Mouse (Mus musculus): ENCODE measurements around the gene Hdhd3. TPM values are rescaled to one million over a fixed set of nuclear protein-coding genes. Genes with fewer than 3 reads are reported as not detected.

Gene Hdhd3
- polyA plus RNA-seq, 2 experiments = 3.6 to 6.4 TPM

DNA sequence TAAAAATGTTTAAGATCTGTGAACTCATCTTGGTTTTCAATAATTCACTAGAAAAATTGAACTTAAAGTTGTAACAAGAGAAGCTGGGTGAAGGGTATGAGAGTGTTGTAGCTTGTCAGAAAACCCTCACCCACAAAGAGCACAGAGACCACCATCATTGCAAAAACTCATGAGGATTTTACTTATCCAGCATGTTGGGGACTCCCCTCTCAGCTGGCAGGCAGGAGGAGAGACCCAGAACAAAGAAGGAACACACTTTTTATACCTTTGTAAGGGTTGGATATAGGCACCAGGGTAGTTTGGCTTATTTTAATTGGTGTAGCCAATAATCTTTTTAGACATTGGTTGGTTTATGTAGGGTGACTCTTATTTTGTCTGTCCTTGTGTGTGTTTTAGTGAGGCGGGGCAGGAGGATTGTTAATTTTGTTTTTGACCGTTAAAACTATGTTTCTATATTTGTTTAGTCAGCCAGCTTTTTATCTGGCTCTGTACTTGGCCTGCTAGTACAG, 17.7 kb upstream of the Hdhd3 start:
- H3K27me3 ChIP-seq (ENCODE audit: control insufficient read depth, insufficient read depth, low read length) = no peaks in the 10 kb centered on the region
- DNase-seq (ENCODE audit: low read depth in 3 of 3, low spot score in 3 of 3) (no peak), ATAC-seq (ENCODE audit: insufficient read depth) (no peak)
- 57% methylated on average over 2 of the region's 2 CpGs for WGBS (ENCODE audit: insufficient replicate concordance)
- no peak for TF ChIP-seq EP300 (IDR thresholded peaks at IDR 0.05; ENCODE audit: low read depth)
- no peak for TF ChIP-seq CTCF (IDR thresholded peaks at IDR 0.05; ENCODE audit: low read depth)
- H3K9me3 ChIP-seq (ENCODE audit: control insufficient read depth, low read length) = no peaks in the 10 kb centered on the region
- peak overlapping the region; percentile 87 for H3K4me2 ChIP-seq (ENCODE audit: low read depth)
- H3K4me1 ChIP-seq (replicated peaks; ENCODE audit: control insufficient read depth in 2 of 2, insufficient read depth in 2 of 2, low read length in 1 of 2) = peaks cover 13 to 31% of the 10 kb centered on the region in 2 experiments
- H3K27ac ChIP-seq = peak overlapping the region; percentile 41
- peaks cover 9% of the 10 kb centered on the region for H3K36me3 ChIP-seq (replicated peaks; ENCODE audit: control insufficient read depth, insufficient read depth, low read depth)
- H3K4me3 ChIP-seq (ENCODE audit: insufficient read depth in 1 of 2, low read depth in 2 of 2, low read length in 2 of 2) = peak overlapping the region in 1 of 2 experiments; percentile 98; a peak in 2 of 4 replicates
- H3K9ac ChIP-seq (replicated peaks) = peak overlapping the region; percentile 100

DNA sequence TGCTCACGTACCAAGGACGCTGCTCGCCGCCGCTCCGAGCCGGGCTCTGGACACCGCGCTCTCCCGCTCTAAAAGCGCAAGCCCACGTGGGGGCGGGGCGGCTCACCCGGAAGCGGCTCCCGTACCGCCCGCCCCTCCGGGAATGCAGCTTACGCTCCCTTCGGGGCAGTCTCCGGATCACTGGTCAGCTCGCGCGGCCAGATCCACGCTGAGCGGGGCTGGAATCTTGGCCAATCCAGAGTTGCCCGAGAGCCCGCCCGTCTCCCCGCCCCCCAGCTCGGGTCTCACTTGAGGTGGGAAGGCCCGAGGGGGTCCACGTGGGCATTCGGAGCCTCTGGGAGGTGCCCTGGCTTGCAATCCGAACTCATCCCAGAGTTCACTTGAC, 16.6 kb upstream of the Hdhd3 start, which contains the start of gene Alad:
Alad (minus strand) TSS at position 70 of the 385 bp plus-strand sequence.
- Histone ChIP-seq H3K4me2 (ENCODE audit: low read depth) (peak within 1 kb of the TSS; percentile 87), H3K36me3 (replicated peaks; ENCODE audit: control insufficient read depth, insufficient read depth, low read depth) (peaks cover 20% of the 10 kb centered on the region), H3K9me3 (ENCODE audit: control insufficient read depth, low read length) (no peaks in the 10 kb centered on the region), H3K4me1 (replicated peaks; ENCODE audit: control insufficient read depth in 2 of 2, insufficient read depth in 2 of 2, low read length in 1 of 2) (peaks cover 13 to 35% of the 10 kb centered on the region in 2 experiments), H3K27ac (peak within 1 kb of the TSS; percentile 98), H3K4me3 (ENCODE audit: insufficient read depth in 1 of 2, low read depth in 2 of 2, low read length in 2 of 2) (peak within 1 kb of the TSS; percentile 92 to 98), H3K27me3 (ENCODE audit: control insufficient read depth, insufficient read depth, low read length) (no peaks in the 10 kb centered on the region), H3K9ac (replicated peaks) (peak within 1 kb of the TSS; percentile 100)
- TF ChIP-seq EP300 (IDR thresholded peaks at IDR 0.05; ENCODE audit: low read depth) = no peak
- no peak for TF ChIP-seq CTCF (IDR thresholded peaks at IDR 0.05; ENCODE audit: low read depth)
- DNase-seq (ENCODE audit: low read depth in 3 of 3, low spot score in 3 of 3) (peak; percentile 74 to 88 (median 77)), ATAC-seq (ENCODE audit: insufficient read depth) (peak; percentile 56)
- under 1% methylated on average over 37 of the region's 37 CpGs for WGBS (ENCODE audit: insufficient replicate concordance)

DNA sequence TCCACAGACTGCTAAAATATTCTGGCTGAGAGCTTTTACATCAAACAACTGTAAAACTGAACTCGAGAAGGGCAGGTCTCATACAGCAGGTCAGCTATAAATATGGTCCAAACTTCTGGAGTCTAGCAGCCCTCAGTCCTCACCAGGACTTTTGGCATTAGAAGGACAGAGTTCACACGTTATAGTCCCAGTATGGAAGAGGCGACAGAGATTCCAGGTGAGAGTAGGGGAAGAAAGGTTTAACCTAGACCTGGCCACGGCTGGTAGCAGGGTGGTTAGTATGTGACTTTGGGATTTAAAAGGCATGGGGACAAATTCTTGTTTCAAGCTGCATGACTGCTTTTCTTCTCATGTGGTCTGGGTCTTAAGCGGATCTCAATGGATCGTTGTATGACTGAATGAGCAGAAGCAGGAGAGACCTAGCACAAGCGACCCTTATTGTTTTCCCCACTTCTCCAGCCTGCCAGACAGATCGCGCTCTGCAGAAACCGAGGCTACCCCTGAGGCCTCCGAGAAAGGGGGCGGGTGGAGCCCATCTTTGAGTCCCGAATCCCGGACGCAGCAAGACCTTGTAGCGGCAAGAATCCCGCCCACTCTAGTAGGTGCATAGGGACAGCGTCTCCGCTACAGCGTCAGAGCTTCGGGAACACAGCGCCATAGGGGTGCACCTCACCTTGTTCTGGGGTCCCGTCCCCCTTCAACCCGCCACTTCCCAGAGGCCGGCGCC, 16.0 kb upstream of the Hdhd3 start:
- Histone ChIP-seq H3K9me3 (ENCODE audit: control insufficient read depth, low read length) (no peaks in the 10 kb centered on the region), H3K27me3 (ENCODE audit: control insufficient read depth, insufficient read depth, low read length) (no peaks in the 10 kb centered on the region), H3K9ac (replicated peaks) (peak overlapping the region; percentile 100), H3K4me2 (ENCODE audit: low read depth) (peak overlapping the region; percentile 87), H3K4me3 (ENCODE audit: insufficient read depth in 1 of 2, low read depth in 2 of 2, low read length in 2 of 2) (peak overlapping the region; percentile 92 to 98), H3K36me3 (replicated peaks; ENCODE audit: control insufficient read depth, insufficient read depth, low read depth) (peaks cover 23% of the 10 kb centered on the region), H3K27ac (peak overlapping the region; percentile 98), H3K4me1 (replicated peaks; ENCODE audit: control insufficient read depth in 2 of 2, insufficient read depth in 2 of 2, low read length in 1 of 2) (peaks cover 13 to 36% of the 10 kb centered on the region in 2 experiments)
- WGBS (ENCODE audit: insufficient replicate concordance) = 2% methylated on average over 26 of the region's 26 CpGs
- DNase-seq (ENCODE audit: low read depth in 3 of 3, low spot score in 3 of 3) (no peak), ATAC-seq (ENCODE audit: insufficient read depth) (peak; percentile 14)
- TF ChIP-seq CTCF (IDR thresholded peaks at IDR 0.05; ENCODE audit: low read depth) = no peak
- no peak for TF ChIP-seq EP300 (IDR thresholded peaks at IDR 0.05; ENCODE audit: low read depth)

- H3K9me3 ChIP-seq (ENCODE audit: control insufficient read depth, low read length) = no peaks in the 10 kb centered on the region
- no peaks in the 10 kb centered on the region for H3K27me3 ChIP-seq (ENCODE audit: control insufficient read depth, insufficient read depth, low read length)
- H3K4me3 ChIP-seq (ENCODE audit: insufficient read depth in 1 of 2, low read depth in 2 of 2, low read length in 2 of 2) = peak overlapping the region; percentile 92 to 98
- H3K27ac ChIP-seq = peak overlapping the region; percentile 98
- peak overlapping the region; percentile 100 for H3K9ac ChIP-seq (replicated peaks)
- no peak for TF ChIP-seq EP300 (IDR thresholded peaks at IDR 0.05; ENCODE audit: low read depth)
- TF ChIP-seq CTCF (IDR thresholded peaks at IDR 0.05; ENCODE audit: low read depth) = peak; percentile 15; the same call in 1 of the 2 replicates
- peak overlapping the region; percentile 87 for H3K4me2 ChIP-seq (ENCODE audit: low read depth)
- peaks cover 30% of the 10 kb centered on the region for H3K36me3 ChIP-seq (replicated peaks; ENCODE audit: control insufficient read depth, insufficient read depth, low read depth)
- H3K4me1 ChIP-seq (replicated peaks; ENCODE audit: control insufficient read depth in 2 of 2, insufficient read depth in 2 of 2, low read length in 1 of 2) = peaks cover 17 to 37% of the 10 kb centered on the region in 2 experiments
- 28% methylated on average over 13 of the region's 13 CpGs for WGBS (ENCODE audit: insufficient replicate concordance)
- ATAC-seq (ENCODE audit: insufficient read depth) (no peak), DNase-seq (ENCODE audit: low read depth in 3 of 3, low spot score in 3 of 3) (no peak)
Measured at GRCm38 (mm10) chr4:62518416-62519121, 15.3 kb upstream of the Hdhd3 start.
